Mouse (Mus musculus) midbrain, embryonic 15.5 days (tissue): ENCODE data around the gene Rgs6. TPM values are rescaled to one million over a fixed set of nuclear protein-coding genes. Genes with fewer than 3 reads are reported as not detected.

Experiments
- ATAC-seq: fragments of 200-750 bp; cut with Nextera tagmentation; replicated peaks from 2 replicates; pipeline ENCODE4 v1.8.0; 2017; ENCODE audit warnings: moderate TSS enrichment
- H3K27ac ChIP-seq: fragments of 300-500 bp; sonication (generic); 2 replicates; pipeline ENCODE4 v1.5.1; 2015; ENCODE audit warnings: mild to moderate bottlenecking, inconsistent platforms
- H3K27me3 ChIP-seq: fragments of 300-500 bp; sonication (generic); replicated peaks from 2 replicates; pipeline ENCODE4 v1.6.1; 2015; ENCODE audit warnings: inconsistent platforms
- H3K36me3 ChIP-seq: fragments of 300-500 bp; sonication (generic); replicated peaks from 2 replicates; pipeline ENCODE4 v1.6.1; 2015; ENCODE audit warnings: inconsistent platforms
- H3K4me1 ChIP-seq: fragments of 300-500 bp; sonication (generic); 2 replicates; pipeline ENCODE4 v1.6.1; 2015; ENCODE audit warnings: inconsistent platforms
- H3K4me2 ChIP-seq: fragments of 300-500 bp; sonication (generic); 2 replicates; pipeline ENCODE4 v1.6.1; 2015; ENCODE audit warnings: inconsistent platforms, mild to moderate bottlenecking, moderate library complexity
- H3K4me3 ChIP-seq: fragments of 300-500 bp; sonication (generic); 2 replicates; pipeline ENCODE4 v1.5.1; 2015; ENCODE audit warnings: mild to moderate bottlenecking, inconsistent platforms
- H3K9ac ChIP-seq: fragments of 300-500 bp; sonication (generic); 2 replicates; pipeline ENCODE4 v1.6.1; 2015; ENCODE audit warnings: mild to moderate bottlenecking, inconsistent platforms
- H3K9me3 ChIP-seq: fragments of 300-500 bp; sonication (generic); 2 replicates; pipeline ENCODE4 v1.6.1; 2016; ENCODE audit warnings: inconsistent platforms
- whole genome bisulfite sequencing: fragments of 180-500 bp; shearing (Covaris S2); methylation state at CpG from one replicate; pipeline ENCODE4 v1.1.7; 2015; ENCODE audit warnings: mixed read lengths; 5-methylcytosine and 5-hydroxymethylcytosine counted together
- polyA plus RNA-seq: library from polyadenylated mRNA; unstranded; fragments of >200 nt; fragmentation: Nextera tagmentation; extraction: Ambion mirVana; gene quantifications from 2 replicates; pipeline ENCODE4 v1.2.1, GENCODE M21; 2015

The Rgs6 gene
- polyA plus RNA-seq, 1 experiment from 2014 or later = 15.5 TPM

- Histone ChIP-seq H3K36me3 (no peaks in the 10 kb centered on the region), H3K4me1 (peaks cover 6% of the 10 kb centered on the region; the same call in 1 of the 2 replicates), H3K4me2 (no peak overlapping the region), H3K9ac (no peak overlapping the region), H3K27ac (no peak overlapping the region), H3K27me3 (no peaks in the 10 kb centered on the region; the same call in 1 of the 2 replicates), H3K9me3 (no peaks in the 10 kb centered on the region), H3K4me3 (no peak overlapping the region)
- ATAC-seq = no peak
- WGBS = 89% methylated on average over 2 of the region's 2 CpGs
Measured at GRCm38 (mm10) chr12:83099920-83100319, 511.8 kb downstream of the Rgs6 start.

- ATAC-seq = no peak
- 59% methylated on average over 9 of the region's 9 CpGs for WGBS
Measured at GRCm38 (mm10) chr12:83100413-83100812, 512.3 kb downstream of the Rgs6 start.

GRCm38 (mm10) chr12:83100848-83101247, 512.8 kb downstream of the Rgs6 start:
- peaks cover 6% of the 10 kb centered on the region; the same call in 1 of the 2 replicates for H3K4me1 ChIP-seq
- no peak overlapping the region for H3K27ac ChIP-seq
- H3K9me3 ChIP-seq = no peaks in the 10 kb centered on the region
- H3K9ac ChIP-seq = no peak overlapping the region
- no peaks in the 10 kb centered on the region; the same call in 1 of the 2 replicates for H3K27me3 ChIP-seq
- no peak overlapping the region for H3K4me3 ChIP-seq
- no peaks in the 10 kb centered on the region for H3K36me3 ChIP-seq
- no peak overlapping the region for H3K4me2 ChIP-seq
- WGBS = 34% methylated on average over 7 of the region's 7 CpGs
- ATAC-seq = no peak

More at GRCm38 (mm10) chr12:83100413-83100812, 512.3 kb downstream of the Rgs6 start:
- Histone ChIP-seq H3K4me2 (no peak overlapping the region), H3K4me3 (no peak overlapping the region), H3K27me3 (no peaks in the 10 kb centered on the region; the same call in 1 of the 2 replicates), H3K36me3 (no peaks in the 10 kb centered on the region), H3K9me3 (no peaks in the 10 kb centered on the region), H3K4me1 (peaks cover 6% of the 10 kb centered on the region; the same call in 1 of the 2 replicates), H3K27ac (no peak overlapping the region), H3K9ac (no peak overlapping the region)

- no peaks in the 10 kb centered on the region for H3K9me3 ChIP-seq
- H3K27me3 ChIP-seq = no peaks in the 10 kb centered on the region; the same call in 1 of the 2 replicates
- H3K4me3 ChIP-seq = no peak overlapping the region
- WGBS = 60% methylated on average over 9 of the region's 9 CpGs
- no peak overlapping the region for H3K9ac ChIP-seq
- no peak overlapping the region for H3K27ac ChIP-seq
- H3K4me2 ChIP-seq = no peak overlapping the region
- peaks cover 10% of the 10 kb centered on the region; the same call in 1 of the 2 replicates for H3K4me1 ChIP-seq
- no peak for ATAC-seq
- no peaks in the 10 kb centered on the region for H3K36me3 ChIP-seq
Measured at GRCm38 (mm10) chr12:83105514-83106119, 517.5 kb downstream of the Rgs6 start.

GRCm38 (mm10) chr12:83106120-83106517, 518.0 kb downstream of the Rgs6 start:
- no peak overlapping the region for H3K4me2 ChIP-seq
- H3K27me3 ChIP-seq = no peaks in the 10 kb centered on the region; the same call in 1 of the 2 replicates
- H3K36me3 ChIP-seq = no peaks in the 10 kb centered on the region
- 84% methylated on average over 5 of the region's 5 CpGs for WGBS
- H3K4me3 ChIP-seq = no peak overlapping the region
- no peak overlapping the region for H3K27ac ChIP-seq
- no peak for ATAC-seq
- peaks cover 10% of the 10 kb centered on the region; the same call in 1 of the 2 replicates for H3K4me1 ChIP-seq
- no peaks in the 10 kb centered on the region for H3K9me3 ChIP-seq
- H3K9ac ChIP-seq = no peak overlapping the region

- no peaks in the 10 kb centered on the region for H3K36me3 ChIP-seq
- no peak overlapping the region for H3K9ac ChIP-seq
- H3K27ac ChIP-seq = no peak overlapping the region
- H3K4me3 ChIP-seq = no peak overlapping the region
- no peaks in the 10 kb centered on the region for H3K9me3 ChIP-seq
- ATAC-seq = no peak
- no peaks in the 10 kb centered on the region; the same call in 1 of the 2 replicates for H3K27me3 ChIP-seq
- 89% methylated on average over 4 of the region's 4 CpGs for WGBS
- H3K4me1 ChIP-seq = peaks cover 24% of the 10 kb centered on the region
- no peak overlapping the region for H3K4me2 ChIP-seq
Measured at GRCm38 (mm10) chr12:83109486-83109885, 521.4 kb downstream of the Rgs6 start.

- Histone ChIP-seq H3K27me3 (no peaks in the 10 kb centered on the region; the same call in 1 of the 2 replicates), H3K4me1 (peaks cover 27% of the 10 kb centered on the region), H3K9me3 (no peaks in the 10 kb centered on the region), H3K4me3 (no peak overlapping the region), H3K4me2 (no peak overlapping the region), H3K27ac (peak overlapping the region; percentile 45; the same call in 1 of the 2 replicates), H3K9ac (no peak overlapping the region), H3K36me3 (no peaks in the 10 kb centered on the region)
- 54% methylated on average over 11 of the region's 11 CpGs for WGBS
- ATAC-seq = no peak
Measured at GRCm38 (mm10) chr12:83109891-83110630, 522.0 kb downstream of the Rgs6 start.

- H3K36me3 ChIP-seq = no peaks in the 10 kb centered on the region
- H3K4me3 ChIP-seq = no peak overlapping the region
- no peak for ATAC-seq
- H3K9ac ChIP-seq = no peak overlapping the region
- H3K27ac ChIP-seq = 0 out of 2 replicates have a peak overlapping the region, but pooled peaks have one; percentile 22
- no peak overlapping the region for H3K4me2 ChIP-seq
- H3K4me1 ChIP-seq = peaks cover 27% of the 10 kb centered on the region
- H3K9me3 ChIP-seq = no peaks in the 10 kb centered on the region
- H3K27me3 ChIP-seq = no peaks in the 10 kb centered on the region
- 31% methylated on average over 3 of the region's 3 CpGs for WGBS
Measured at GRCm38 (mm10) chr12:83110711-83111110, 522.6 kb downstream of the Rgs6 start.

GRCm38 (mm10) chr12:83112283-83112682, 524.2 kb downstream of the Rgs6 start:
- WGBS = 81% methylated on average over 5 of the region's 5 CpGs
- ATAC-seq = 0 out of 2 replicates have a peak, but pooled peaks have one; percentile 32
- no peaks in the 10 kb centered on the region for H3K36me3 ChIP-seq
- H3K4me3 ChIP-seq = no peak overlapping the region
- H3K27me3 ChIP-seq = no peaks in the 10 kb centered on the region
- no peak overlapping the region for H3K9ac ChIP-seq
- no peak overlapping the region for H3K4me2 ChIP-seq
- 0 out of 2 replicates have a peak overlapping the region, but pooled peaks have one; percentile 25 for H3K27ac ChIP-seq
- H3K9me3 ChIP-seq = no peaks in the 10 kb centered on the region
- peaks cover 27% of the 10 kb centered on the region for H3K4me1 ChIP-seq

- no peak overlapping the region for H3K4me2 ChIP-seq
- H3K27ac ChIP-seq = 0 out of 2 replicates have a peak overlapping the region, but pooled peaks have one; percentile 25
- H3K9ac ChIP-seq = no peak overlapping the region
- 0 out of 2 replicates have a peak, but pooled peaks have one; percentile 38 for ATAC-seq
- no peaks in the 10 kb centered on the region for H3K36me3 ChIP-seq
- WGBS = 34% methylated on average over 6 of the region's 6 CpGs
- no peaks in the 10 kb centered on the region for H3K9me3 ChIP-seq
- H3K4me3 ChIP-seq = no peak overlapping the region
- no peaks in the 10 kb centered on the region for H3K27me3 ChIP-seq
- peaks cover 27% of the 10 kb centered on the region for H3K4me1 ChIP-seq
Measured at GRCm38 (mm10) chr12:83112901-83113628, 525.0 kb downstream of the Rgs6 start.

GRCm38 (mm10) chr12:83113971-83114370, 525.9 kb downstream of the Rgs6 start:
- Histone ChIP-seq H3K4me2 (no peak overlapping the region), H3K36me3 (no peaks in the 10 kb centered on the region), H3K4me3 (no peak overlapping the region), H3K4me1 (peaks cover 27% of the 10 kb centered on the region), H3K9me3 (no peaks in the 10 kb centered on the region), H3K9ac (no peak overlapping the region), H3K27me3 (no peaks in the 10 kb centered on the region), H3K27ac (no peak overlapping the region)
- WGBS = 59% methylated on average over 3 of the region's 3 CpGs
- no peak for ATAC-seq
